Mouse (Mus musculus) C2C12 (cell line): ENCODE measurements at regions not wholly inside any gene's neighbourhood (a gene's known extent, or its start where the extent isn't known, plus 50 kb on each side); places are given as distances from the start of the nearest gene placed in this dataset.

Source experiments
- CTCF ChIP-seq: IDR thresholded peaks from one replicate; pipeline ENCODE4 v1.5.1; 2011; ENCODE audit not compliant: control insufficient read depth, insufficient read depth, insufficient read length
- MAX ChIP-seq: IDR thresholded peaks from one replicate; pipeline ENCODE4 v1.6.1; 2011; ENCODE audit warnings: mild to moderate bottlenecking, control low read depth
- MYOG ChIP-seq: IDR thresholded peaks from one replicate; pipeline ENCODE4 v1.6.1; 2011; ENCODE audit not compliant: control insufficient read depth, insufficient read length; ENCODE audit errors: extremely low read depth
- USF1 ChIP-seq: IDR thresholded peaks from one replicate; pipeline ENCODE4 v1.6.1; 2011; ENCODE audit warnings: low read depth, mild to moderate bottlenecking, control low read depth, moderate library complexity

DNA sequence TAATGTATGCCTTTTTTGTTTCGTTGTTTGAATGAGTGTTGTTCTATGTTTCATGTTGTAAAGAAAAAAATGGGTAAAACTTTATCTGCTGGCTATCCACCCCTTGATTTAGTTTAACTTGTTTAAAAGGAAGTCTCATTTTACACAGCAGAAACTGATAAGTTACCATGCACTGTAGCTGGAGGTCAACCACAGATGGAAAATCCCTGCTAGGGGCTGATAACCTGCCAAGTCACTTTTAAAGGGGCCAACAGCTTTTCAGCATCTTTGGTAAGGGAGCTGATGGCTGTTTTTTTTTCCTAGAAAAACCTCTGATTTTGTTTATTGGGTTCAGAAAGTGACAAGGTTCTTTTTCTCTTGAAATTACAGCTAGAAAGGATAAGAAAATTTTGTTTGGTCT lies 1050.6 kb downstream of the Grik2 start:
- TF ChIP-seq MAX (no peak), CTCF (no peak), MYOG (no peak), USF1 (no peak)
